Mouse (Mus musculus) thymus, adult 18-20 months (tissue): Measurements from ENCODE around the gene Olfr1023.

Experiments used
- DNase-seq, 2 experiments: peaks; one replicate each; pipeline ENCODE4 v3.0.0; 2022; ENCODE audit warnings: mixed read lengths in 2 of 2

The Olfr1023 gene

DNA sequence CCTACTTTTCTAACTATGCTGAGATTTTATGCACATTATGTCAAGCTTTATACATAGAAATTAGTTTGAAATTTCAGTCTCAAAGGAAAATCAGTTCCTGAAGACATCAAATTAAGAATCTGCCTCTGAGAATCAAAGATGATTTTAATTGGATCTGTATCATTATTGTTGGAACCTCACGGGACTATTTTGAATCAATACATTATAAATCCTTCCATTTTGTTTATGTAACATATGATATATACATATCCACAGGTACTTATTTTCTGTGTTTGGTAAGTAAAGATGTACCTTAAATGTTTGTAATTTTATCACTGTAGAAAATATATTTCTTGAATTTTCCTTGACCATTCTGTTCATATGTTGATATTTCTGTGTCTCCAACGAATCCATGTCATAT, at the start of gene Olfr1023:
Olfr1023 (plus strand) TSS at position 301 of the 400 bp plus-strand sequence.
- DNase-seq, result no peak

DNA sequence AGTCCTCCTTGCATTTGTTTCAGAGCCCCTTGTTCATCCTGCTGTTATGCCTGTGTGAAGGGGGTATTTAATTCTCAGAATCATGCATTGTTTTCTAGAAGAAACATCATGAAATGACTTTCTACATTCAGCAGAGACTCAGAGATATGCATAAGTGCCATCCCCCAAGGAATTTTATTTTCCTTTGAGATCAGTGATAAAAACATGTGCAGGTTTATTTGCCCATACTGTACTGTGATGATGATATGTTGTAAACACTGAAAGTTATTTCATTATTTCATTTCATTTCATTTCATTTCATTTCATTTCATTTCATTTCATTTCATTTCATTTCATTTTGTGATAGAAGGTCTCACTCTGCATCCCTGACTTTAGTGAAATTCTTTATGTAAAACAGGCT, 40.1 kb upstream of the Olfr1023 start, which contains the start of gene Olfr1019:
Olfr1019 (minus strand) TSS at position 101 of the 400 bp plus-strand sequence.
- no peak for DNase-seq

DNA sequence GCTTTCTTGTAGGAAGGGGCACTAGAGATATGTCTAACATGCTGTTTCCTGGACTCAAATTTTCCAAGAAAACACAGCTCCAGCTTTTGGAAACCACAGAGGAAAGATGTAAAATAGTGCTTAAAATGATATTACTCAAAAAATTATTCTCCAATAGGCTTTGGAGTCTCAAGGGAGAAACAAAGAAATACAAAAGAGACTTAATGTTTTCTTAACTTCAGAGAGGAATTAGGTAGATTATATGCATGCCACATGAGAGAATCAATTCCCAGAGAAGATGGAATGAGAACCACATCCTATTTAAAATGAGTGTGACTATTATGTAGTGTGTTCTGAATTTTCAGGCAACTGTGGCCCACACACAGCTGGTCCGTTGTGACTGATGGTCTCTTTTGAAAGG, 38.7 kb upstream of the Olfr1023 start, which contains the start of gene Olfr1020:
Olfr1020 (plus strand) TSS at position 301 of the 400 bp plus-strand sequence.
- DNase-seq, result no peak

DNA sequence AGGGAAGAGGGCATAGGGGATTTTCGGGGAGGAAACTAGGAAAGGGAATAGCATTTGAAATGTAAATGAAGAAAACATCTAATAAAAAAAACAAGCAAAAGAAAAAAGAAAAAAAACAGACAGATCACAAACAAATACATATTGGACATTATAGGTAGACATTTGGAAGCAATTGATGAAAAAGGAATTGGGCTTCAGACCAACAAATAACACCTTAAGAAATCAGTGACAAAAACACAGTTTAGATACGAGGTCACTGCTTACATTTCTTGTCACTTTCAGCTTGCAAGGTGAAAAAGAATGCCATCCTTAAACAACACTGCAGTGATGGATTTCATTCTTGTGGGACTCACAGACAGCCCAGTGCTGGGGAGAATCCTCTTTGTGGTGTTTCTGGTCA, 17.1 kb upstream of the Olfr1023 start, which contains the start of gene Olfr1022:
Olfr1022 (plus strand) TSS at position 301 of the 400 bp plus-strand sequence.
- no peak for DNase-seq

DNA sequence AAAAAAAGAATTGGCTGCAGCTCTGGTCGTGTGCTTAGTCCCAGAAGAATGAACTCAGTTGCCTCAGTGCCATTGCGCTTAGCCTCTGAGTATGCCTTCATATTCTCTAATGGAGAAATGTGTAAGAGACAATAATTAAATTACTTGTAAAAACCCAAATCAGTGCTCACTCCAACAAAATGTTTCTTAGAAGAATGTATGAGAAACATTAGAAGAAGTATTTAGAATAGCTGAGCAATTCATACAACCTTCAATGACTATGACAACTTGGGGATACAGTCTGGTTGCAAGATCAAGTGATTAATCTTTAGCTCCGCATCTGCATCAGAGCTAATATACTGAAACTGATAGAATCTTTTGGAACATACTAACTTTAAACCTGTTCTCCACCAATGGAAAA, 19.5 kb downstream of the Olfr1023 start, which contains the start of gene Olfr1024:
Olfr1024 (minus strand) TSS at position 101 of the 400 bp plus-strand sequence.
- DNase-seq, result no peak

DNA sequence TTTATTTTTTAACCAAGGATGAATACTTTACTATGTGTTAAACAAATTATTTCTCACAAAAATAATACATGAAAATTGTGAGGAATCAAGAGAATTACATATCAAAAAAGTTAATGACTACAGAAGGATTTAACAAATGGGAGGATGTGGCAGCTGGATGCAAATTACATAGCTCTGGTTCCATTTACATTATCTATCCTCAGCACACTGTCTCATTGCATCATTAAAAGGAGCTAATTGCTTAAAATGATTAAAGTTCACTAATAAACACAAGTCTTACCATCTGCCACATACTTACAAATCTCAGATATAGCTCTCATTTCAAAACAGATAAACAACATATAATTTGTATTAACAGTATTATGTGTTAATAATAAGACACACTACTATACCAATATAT, 27.8 kb downstream of the Olfr1023 start:
- no peak for DNase-seq

DNA sequence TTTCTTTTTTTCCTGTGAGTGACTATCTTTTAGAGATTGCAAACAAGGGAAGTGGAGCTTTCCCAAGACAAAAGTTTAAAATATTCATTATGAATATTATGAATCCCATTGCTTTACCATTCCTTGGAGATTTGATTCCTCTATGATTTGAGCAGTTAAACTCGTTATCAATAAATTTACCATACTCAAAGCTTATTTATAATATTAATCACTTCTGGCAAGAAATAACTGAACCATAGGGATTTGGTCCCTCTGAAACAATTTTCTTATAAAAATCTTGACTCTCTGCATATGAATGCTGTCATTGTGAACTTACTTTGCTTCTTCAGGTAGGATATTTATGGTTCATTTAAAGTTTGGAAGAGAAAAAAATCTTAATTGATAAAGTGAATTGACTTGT, 29.5 kb downstream of the Olfr1023 start, which contains the start of gene Olfr1025-ps1:
Olfr1025-ps1 (plus strand) TSS at position 301 of the 400 bp plus-strand sequence.
- no peak for DNase-seq

DNA sequence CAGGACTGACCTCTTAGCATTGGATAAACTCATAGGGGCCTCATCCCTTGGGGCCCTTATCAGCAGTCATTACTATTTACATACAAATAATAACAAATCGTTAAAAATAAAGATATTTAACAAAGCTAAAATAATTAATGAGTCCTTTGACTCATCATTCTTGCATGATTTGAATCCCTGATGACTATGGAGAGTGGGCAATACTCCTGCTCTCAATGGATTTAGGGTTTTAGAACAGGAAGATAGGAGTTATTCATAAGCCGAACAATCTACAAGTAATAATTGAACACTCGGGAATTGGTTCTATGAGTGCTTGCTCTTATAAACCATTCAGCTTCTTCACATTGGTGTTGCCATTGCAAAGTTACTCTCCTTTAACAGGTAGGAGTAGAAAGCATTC, 35.8 kb downstream of the Olfr1023 start, which contains the start of gene Olfr1026:
Olfr1026 (plus strand) TSS at position 301 of the 400 bp plus-strand sequence.
- DNase-seq, result no peak
